Mouse (Mus musculus) stomach, postnatal 0 days (tissue): ENCODE measurements around the gene Klhl7.

ENCODE experiments used
- CTCF ChIP-seq: IDR thresholded peaks from 2 replicates; pipeline ENCODE4 v1.5.1; 2016; ENCODE audit warnings: antibody characterized with exemption, low read depth, mild to moderate bottlenecking, moderate library complexity
- EP300 ChIP-seq: optimal IDR thresholded peaks from 2 replicates; pipeline ENCODE3; 2016; ENCODE audit warnings: antibody characterized with exemption

- TF ChIP-seq CTCF (no peak), EP300 (no peak)
Observed at GRCm38 (mm10) chr5:24051755-24052675, 48.4 kb upstream of the Klhl7 start.
